Mouse (Mus musculus): Measurements from ENCODE around the gene Bcl2l1.

Bcl2l1 gene

GRCm38 (mm10) chr2:152823770-152824169 lies 7.8 kb downstream of the Bcl2l1 start:
- no peak for DNase-seq

DNA sequence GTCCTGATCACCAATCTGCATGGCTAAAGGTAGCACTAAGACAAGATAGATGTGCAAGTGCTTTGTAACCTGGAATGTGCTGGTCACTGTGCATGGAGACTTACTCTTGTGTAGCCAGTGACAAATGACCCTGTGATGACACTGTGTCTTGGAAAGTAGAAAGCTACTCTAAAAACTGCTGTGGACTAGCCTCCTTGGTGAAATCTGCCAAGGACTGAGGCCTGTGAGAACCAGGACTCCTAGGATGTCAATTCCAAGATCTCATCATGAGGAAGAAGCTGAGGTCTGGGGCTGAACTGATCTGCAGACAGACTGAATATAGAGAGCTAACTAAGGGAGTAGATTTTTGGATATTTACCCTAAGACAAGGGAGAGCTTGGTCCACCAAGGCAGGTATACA lies 10.0 kb downstream of the Bcl2l1 start:
- no peak for DNase-seq

- no peak for DNase-seq
Measured at GRCm38 (mm10) chr2:152821023-152821422, 10.5 kb downstream of the Bcl2l1 start.

DNA sequence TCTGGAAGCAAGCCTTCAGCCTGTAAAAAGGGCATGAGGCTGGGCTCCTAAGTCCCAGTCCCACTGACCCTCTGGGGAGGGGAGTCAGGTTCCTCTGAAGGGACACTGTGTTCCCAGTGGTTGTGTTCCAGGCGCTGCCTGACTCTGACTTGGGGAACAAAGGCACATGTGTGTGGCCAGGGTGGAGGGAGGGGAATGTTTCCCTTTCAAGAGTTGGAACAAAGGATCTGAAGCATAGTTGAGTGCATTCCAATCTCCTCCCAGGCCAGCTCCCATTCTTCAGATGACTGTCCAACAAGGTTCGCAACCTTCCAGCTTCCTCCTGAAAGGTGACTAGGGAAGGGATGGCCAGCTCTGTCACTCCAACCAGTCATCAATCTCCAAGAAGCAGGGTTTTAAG lies 11.2 kb downstream of the Bcl2l1 start:
- DNase-seq = peak; percentile 77

DNA sequence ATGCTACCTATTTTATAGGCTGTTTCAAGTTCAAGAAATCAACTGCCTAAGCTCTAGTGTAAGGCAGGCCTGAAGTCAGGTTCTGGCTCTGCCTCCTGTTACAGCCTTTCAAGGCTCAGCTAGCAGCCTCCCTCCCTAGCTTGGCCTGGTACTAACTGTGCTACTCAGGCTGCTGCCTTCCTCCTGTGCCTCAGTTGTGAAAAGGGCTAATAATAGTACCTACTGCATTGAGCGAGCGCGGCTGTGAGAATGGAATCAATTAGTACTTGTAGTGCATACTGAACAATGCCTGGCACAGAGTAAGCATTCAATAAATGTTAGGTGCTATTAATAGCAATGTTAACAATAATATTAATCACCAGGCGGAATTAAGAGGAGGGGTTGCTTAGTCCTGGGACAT lies 11.6 kb downstream of the Bcl2l1 start:
- DNase-seq = peak; percentile 55

GRCm38 (mm10) chr2:152819097-152819624 lies 12.4 kb downstream of the Bcl2l1 start:
- no peak for DNase-seq

DNA sequence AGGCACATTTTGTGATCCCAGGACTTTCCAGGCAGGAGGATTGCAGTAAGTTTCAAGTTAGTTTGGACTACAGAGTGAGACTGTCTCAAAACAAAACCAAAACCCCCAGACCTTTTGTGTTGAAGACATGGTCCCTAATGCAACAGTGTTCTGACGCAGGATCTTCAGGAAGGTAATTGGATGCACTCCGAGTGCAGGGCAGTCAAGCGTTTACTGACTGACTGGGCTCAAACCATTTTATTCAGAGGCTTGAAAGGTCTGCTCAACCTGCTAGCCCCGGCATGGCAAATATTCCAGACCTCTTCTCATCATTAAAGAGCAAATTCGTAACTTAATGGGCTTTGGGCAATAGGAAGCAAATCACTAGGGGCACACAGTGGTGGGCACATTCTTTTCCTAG lies 12.8 kb downstream of the Bcl2l1 start:
- DNase-seq = no peak

- no peak for DNase-seq
Measured at GRCm38 (mm10) chr2:152817596-152818291, 13.8 kb downstream of the Bcl2l1 start.

GRCm38 (mm10) chr2:152816657-152817348 lies 14.7 kb downstream of the Bcl2l1 start:
- no peak for DNase-seq

GRCm38 (mm10) chr2:152815879-152816656 lies 15.5 kb downstream of the Bcl2l1 start:
- no peak for DNase-seq

- DNase-seq = no peak
Measured at GRCm38 (mm10) chr2:152814213-152814874, 17.2 kb downstream of the Bcl2l1 start.

- DNase-seq = no peak
Measured at GRCm38 (mm10) chr2:152813232-152813631, 18.3 kb downstream of the Bcl2l1 start.

GRCm38 (mm10) chr2:152811336-152812165 lies 20.0 kb downstream of the Bcl2l1 start:
- no peak for DNase-seq

- no peak for DNase-seq
Measured at GRCm38 (mm10) chr2:152810158-152810941, 21.2 kb downstream of the Bcl2l1 start.

- no peak for DNase-seq
Measured at GRCm38 (mm10) chr2:152808178-152808577, 23.4 kb downstream of the Bcl2l1 start.

- DNase-seq = no peak
Measured at GRCm38 (mm10) chr2:152806037-152806436, 25.5 kb downstream of the Bcl2l1 start.

GRCm38 (mm10) chr2:152805111-152805490 lies 26.4 kb downstream of the Bcl2l1 start:
- no peak for DNase-seq

- no peak for DNase-seq
Measured at GRCm38 (mm10) chr2:152804408-152805110, 27.0 kb downstream of the Bcl2l1 start.

- no peak for DNase-seq
Measured at GRCm38 (mm10) chr2:152803081-152803480, 28.4 kb downstream of the Bcl2l1 start.

DNA sequence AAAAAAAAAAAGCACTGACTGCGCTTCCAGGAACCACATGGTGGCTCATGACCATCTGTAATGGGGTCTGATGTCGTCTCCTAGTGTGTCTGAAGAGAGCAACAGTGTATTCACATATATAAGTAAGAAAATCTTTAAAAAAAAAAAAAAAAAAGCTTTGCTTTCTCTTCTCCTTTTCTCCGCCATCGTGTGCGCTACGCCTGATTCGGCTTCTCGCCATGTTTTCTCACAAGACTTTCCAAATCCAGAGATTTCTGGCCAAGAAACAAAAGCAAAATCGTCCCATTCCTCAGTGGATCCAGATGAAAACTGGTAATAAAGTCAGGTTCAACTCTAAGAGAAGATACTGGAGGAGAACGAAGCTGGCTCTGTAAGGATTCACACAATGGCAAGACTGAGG lies 29.2 kb downstream of the Bcl2l1 start:
- no peak for DNase-seq

GRCm38 (mm10) chr2:152800762-152801113 lies 30.8 kb downstream of the Bcl2l1 start:
- DNase-seq = no peak

Data from right cerebral cortex, adult 18-20 months (tissue).